Mouse (Mus musculus): Measurements from ENCODE around the gene Lgals2. TPM values are rescaled to one million over a fixed set of nuclear protein-coding genes. Genes with fewer than 3 reads are reported as not detected.

Lgals2 gene
- polyA plus RNA-seq, 1 experiment from 2014 or later = 2.2 TPM

GRCm38 (mm10) chr15:78815314-78816073, 39.8 kb downstream of the Lgals2 start:
- 24% methylated on average over 11 of the region's 11 CpGs for WGBS
- H3K27ac ChIP-seq (ENCODE audit: low read length) = peak overlapping the region; percentile 54
- no peaks in the 10 kb centered on the region for H3K27me3 ChIP-seq (ENCODE audit: control insufficient read depth, insufficient read depth, low read length)
- H3K9me3 ChIP-seq (replicated peaks; ENCODE audit: control insufficient read depth, low read length) = no peaks in the 10 kb centered on the region
- H3K9ac ChIP-seq (ENCODE audit: low read length) = no peak overlapping the region
- H3K4me1 ChIP-seq (ENCODE audit: control insufficient read depth, insufficient read depth, low read length) = peaks cover 10% of the 10 kb centered on the region
- H3K4me2 ChIP-seq (ENCODE audit: low read depth, low read length) = no peak overlapping the region
- no peak overlapping the region for H3K4me3 ChIP-seq (ENCODE audit: low read length)
- no peaks in the 10 kb centered on the region for H3K36me3 ChIP-seq (ENCODE audit: control insufficient read depth, insufficient read depth)
- peak; percentile 76 for ATAC-seq (replicated peaks; ENCODE audit: extremely low read depth, insufficient read depth, low FRiP score)

GRCm38 (mm10) chr15:78813603-78814002, 41.7 kb downstream of the Lgals2 start:
- H3K9ac ChIP-seq (ENCODE audit: low read length) = no peak overlapping the region
- ATAC-seq (replicated peaks; ENCODE audit: extremely low read depth, insufficient read depth, low FRiP score) = no peak
- 86% methylated on average over 4 of the region's 4 CpGs for WGBS

GRCm38 (mm10) chr15:78810146-78810545, 45.2 kb downstream of the Lgals2 start:
- no peak overlapping the region for H3K27ac ChIP-seq (ENCODE audit: low read length)
- no peaks in the 10 kb centered on the region for H3K36me3 ChIP-seq (ENCODE audit: control insufficient read depth, insufficient read depth)
- H3K9ac ChIP-seq (ENCODE audit: low read length) = no peak overlapping the region
- no peak overlapping the region for H3K4me2 ChIP-seq (ENCODE audit: low read depth, low read length)
- no peak overlapping the region for H3K4me3 ChIP-seq (ENCODE audit: low read length)
- ATAC-seq (replicated peaks; ENCODE audit: extremely low read depth, insufficient read depth, low FRiP score) = no peak
- H3K9me3 ChIP-seq (replicated peaks; ENCODE audit: control insufficient read depth, low read length) = no peaks in the 10 kb centered on the region
- 0 out of 2 replicates have a peak, but pooled peaks cover 2% of the 10 kb centered on the region for H3K27me3 ChIP-seq (ENCODE audit: control insufficient read depth, insufficient read depth, low read length)
- WGBS = 36% methylated on average over 9 of the region's 9 CpGs
- H3K4me1 ChIP-seq (ENCODE audit: control insufficient read depth, insufficient read depth, low read length) = peaks cover 25% of the 10 kb centered on the region

More at GRCm38 (mm10) chr15:78813603-78814002, 41.7 kb downstream of the Lgals2 start:
- H3K4me1 ChIP-seq (ENCODE audit: control insufficient read depth, insufficient read depth, low read length) = peaks cover 21% of the 10 kb centered on the region
- H3K27ac ChIP-seq (ENCODE audit: low read length) = no peak overlapping the region
- H3K9me3 ChIP-seq (replicated peaks; ENCODE audit: control insufficient read depth, low read length) = no peaks in the 10 kb centered on the region
- 0 out of 2 replicates have a peak, but pooled peaks cover 2% of the 10 kb centered on the region for H3K27me3 ChIP-seq (ENCODE audit: control insufficient read depth, insufficient read depth, low read length)
- no peak overlapping the region for H3K4me3 ChIP-seq (ENCODE audit: low read length)
- H3K4me2 ChIP-seq (ENCODE audit: low read depth, low read length) = no peak overlapping the region
- H3K36me3 ChIP-seq (ENCODE audit: control insufficient read depth, insufficient read depth) = no peaks in the 10 kb centered on the region

- Histone ChIP-seq H3K36me3 (ENCODE audit: control insufficient read depth, insufficient read depth) (no peaks in the 10 kb centered on the region), H3K9ac (ENCODE audit: low read length) (no peak overlapping the region), H3K27me3 (ENCODE audit: control insufficient read depth, insufficient read depth, low read length) (0 out of 2 replicates have a peak, but pooled peaks cover 3% of the 10 kb centered on the region), H3K4me3 (ENCODE audit: low read length) (no peak overlapping the region), H3K9me3 (replicated peaks; ENCODE audit: control insufficient read depth, low read length) (no peaks in the 10 kb centered on the region), H3K4me1 (ENCODE audit: control insufficient read depth, insufficient read depth, low read length) (peaks cover 23% of the 10 kb centered on the region), H3K27ac (ENCODE audit: low read length) (no peak overlapping the region), H3K4me2 (ENCODE audit: low read depth, low read length) (no peak overlapping the region)
- no peak for ATAC-seq (replicated peaks; ENCODE audit: extremely low read depth, insufficient read depth, low FRiP score)
- 41% methylated on average over 9 of the region's 9 CpGs for WGBS
Observed at GRCm38 (mm10) chr15:78809739-78810138, 45.6 kb downstream of the Lgals2 start.

GRCm38 (mm10) chr15:78808980-78809379, 46.3 kb downstream of the Lgals2 start:
- no peak overlapping the region for H3K27ac ChIP-seq (ENCODE audit: low read length)
- H3K4me1 ChIP-seq (ENCODE audit: control insufficient read depth, insufficient read depth, low read length) = peaks cover 28% of the 10 kb centered on the region
- no peak overlapping the region for H3K4me2 ChIP-seq (ENCODE audit: low read depth, low read length)
- no peak overlapping the region for H3K4me3 ChIP-seq (ENCODE audit: low read length)
- no peak for ATAC-seq (replicated peaks; ENCODE audit: extremely low read depth, insufficient read depth, low FRiP score)
- H3K9ac ChIP-seq (ENCODE audit: low read length) = no peak overlapping the region
- 88% methylated on average over 2 of the region's 2 CpGs for WGBS
- H3K27me3 ChIP-seq (ENCODE audit: control insufficient read depth, insufficient read depth, low read length) = 0 out of 2 replicates have a peak, but pooled peaks cover 4% of the 10 kb centered on the region
- no peaks in the 10 kb centered on the region for H3K36me3 ChIP-seq (ENCODE audit: control insufficient read depth, insufficient read depth)
- no peaks in the 10 kb centered on the region for H3K9me3 ChIP-seq (replicated peaks; ENCODE audit: control insufficient read depth, low read length)

GRCm38 (mm10) chr15:78807141-78807540, 48.2 kb downstream of the Lgals2 start:
- Histone ChIP-seq H3K9ac (ENCODE audit: low read length) (no peak overlapping the region), H3K9me3 (replicated peaks; ENCODE audit: control insufficient read depth, low read length) (no peaks in the 10 kb centered on the region), H3K4me3 (ENCODE audit: low read length) (no peak overlapping the region), H3K36me3 (ENCODE audit: control insufficient read depth, insufficient read depth) (no peaks in the 10 kb centered on the region), H3K27me3 (ENCODE audit: control insufficient read depth, insufficient read depth, low read length) (0 out of 2 replicates have a peak, but pooled peaks cover 4% of the 10 kb centered on the region), H3K4me2 (ENCODE audit: low read depth, low read length) (no peak overlapping the region), H3K27ac (ENCODE audit: low read length) (no peak overlapping the region), H3K4me1 (ENCODE audit: control insufficient read depth, insufficient read depth, low read length) (peaks cover 39% of the 10 kb centered on the region)
- 64% methylated on average over 3 of the region's 3 CpGs for WGBS
- ATAC-seq (replicated peaks; ENCODE audit: extremely low read depth, insufficient read depth, low FRiP score) = no peak

GRCm38 (mm10) chr15:78806614-78807013, 48.7 kb downstream of the Lgals2 start:
- WGBS = 28% methylated on average over 2 of the region's 2 CpGs
- Histone ChIP-seq H3K4me2 (ENCODE audit: low read depth, low read length) (no peak overlapping the region), H3K36me3 (ENCODE audit: control insufficient read depth, insufficient read depth) (no peaks in the 10 kb centered on the region), H3K27ac (ENCODE audit: low read length) (no peak overlapping the region), H3K27me3 (ENCODE audit: control insufficient read depth, insufficient read depth, low read length) (peaks cover 4% of the 10 kb centered on the region; the same call in 1 of the 2 replicates), H3K4me1 (ENCODE audit: control insufficient read depth, insufficient read depth, low read length) (peaks cover 44% of the 10 kb centered on the region), H3K9me3 (replicated peaks; ENCODE audit: control insufficient read depth, low read length) (no peaks in the 10 kb centered on the region), H3K4me3 (ENCODE audit: low read length) (no peak overlapping the region), H3K9ac (ENCODE audit: low read length) (no peak overlapping the region)
- ATAC-seq (replicated peaks; ENCODE audit: extremely low read depth, insufficient read depth, low FRiP score) = no peak

GRCm38 (mm10) chr15:78805351-78805750, 50.0 kb downstream of the Lgals2 start:
- Histone ChIP-seq H3K9me3 (replicated peaks; ENCODE audit: control insufficient read depth, low read length) (no peaks in the 10 kb centered on the region), H3K9ac (ENCODE audit: low read length) (no peak overlapping the region), H3K4me2 (ENCODE audit: low read depth, low read length) (no peak overlapping the region), H3K27ac (ENCODE audit: low read length) (no peak overlapping the region), H3K27me3 (ENCODE audit: control insufficient read depth, insufficient read depth, low read length) (peaks cover 11% of the 10 kb centered on the region), H3K36me3 (ENCODE audit: control insufficient read depth, insufficient read depth) (no peaks in the 10 kb centered on the region; the same call in 1 of the 2 replicates), H3K4me3 (ENCODE audit: low read length) (no peak overlapping the region), H3K4me1 (ENCODE audit: control insufficient read depth, insufficient read depth, low read length) (peaks cover 44% of the 10 kb centered on the region)
- no peak for ATAC-seq (replicated peaks; ENCODE audit: extremely low read depth, insufficient read depth, low FRiP score)
- 80% methylated on average over 2 of the region's 2 CpGs for WGBS

- H3K4me3 ChIP-seq (ENCODE audit: low read length) = no peak overlapping the region
- no peak overlapping the region for H3K4me2 ChIP-seq (ENCODE audit: low read depth, low read length)
- H3K27ac ChIP-seq (ENCODE audit: low read length) = peak overlapping the region; percentile 90
- no peak for ATAC-seq (replicated peaks; ENCODE audit: extremely low read depth, insufficient read depth, low FRiP score)
- no peak overlapping the region for H3K9ac ChIP-seq (ENCODE audit: low read length)
- WGBS = 29% methylated on average over 6 of the region's 6 CpGs
- peaks cover 36% of the 10 kb centered on the region for H3K4me1 ChIP-seq (ENCODE audit: control insufficient read depth, insufficient read depth, low read length)
- no peaks in the 10 kb centered on the region for H3K9me3 ChIP-seq (replicated peaks; ENCODE audit: control insufficient read depth, low read length)
- H3K36me3 ChIP-seq (ENCODE audit: control insufficient read depth, insufficient read depth) = no peaks in the 10 kb centered on the region; the same call in 1 of the 2 replicates
- H3K27me3 ChIP-seq (ENCODE audit: control insufficient read depth, insufficient read depth, low read length) = peaks cover 9% of the 10 kb centered on the region
Observed at GRCm38 (mm10) chr15:78804326-78804725, 51.0 kb downstream of the Lgals2 start.

Data from heart, embryonic 16.5 days (tissue).